Mouse (Mus musculus) E14TG2a.4 (cell line): ENCODE results near the gene Clic4.

Source experiments
- CTCF ChIP-seq: conservative IDR thresholded peaks from 2 replicates; pipeline ENCODE4 v1.5.1; 2014; ENCODE audit warnings: low read length
- NANOG ChIP-seq: IDR thresholded peaks from 2 replicates; pipeline ENCODE4 v1.6.1; 2014; ENCODE audit warnings: borderline replicate concordance, low read length, mixed read lengths
- POU5F1 ChIP-seq: IDR thresholded peaks from 2 replicates; pipeline ENCODE4 v1.6.1; 2014; ENCODE audit warnings: low read length, borderline replicate concordance

- TF ChIP-seq CTCF (no peak), NANOG (no peak), POU5F1 (no peak)
Measured at GRCm38 (mm10) chr4:135272640-135273306, at the start of gene Clic4.
